Mouse (Mus musculus) heart, postnatal 14 days (tissue): Measurements from ENCODE around the gene Mgp. TPM values are rescaled to one million over a fixed set of nuclear protein-coding genes. Genes with fewer than 3 reads are reported as not detected.

Experiments used
- DNase-seq, 2 experiments: peaks; one replicate each; pipeline ENCODE4 v3.0.0; 2021 to 2022
- intact Hi-C: fragments of 180-260 bp; cut with DNase I; formaldehyde crosslinking; loops from one replicate; pipeline ENCODE4 v1.15.1; 2025
- total RNA-seq, 2 experiments: library from RNA; stranded (reverse); gene quantifications; 2 replicates each; pipeline ENCODE4 v1.2.3; 2021

Gene Mgp
- total RNA-seq, 2 experiments from 2014 or later: 373 to 513 TPM

- intact Hi-C loops: no loop called here
- DNase-seq: peak in 1 of 2 experiments; percentile 16
Observed at GRCm38 (mm10) chr6:136856071-136856636, 19.5 kb downstream of the Mgp start.

DNA sequence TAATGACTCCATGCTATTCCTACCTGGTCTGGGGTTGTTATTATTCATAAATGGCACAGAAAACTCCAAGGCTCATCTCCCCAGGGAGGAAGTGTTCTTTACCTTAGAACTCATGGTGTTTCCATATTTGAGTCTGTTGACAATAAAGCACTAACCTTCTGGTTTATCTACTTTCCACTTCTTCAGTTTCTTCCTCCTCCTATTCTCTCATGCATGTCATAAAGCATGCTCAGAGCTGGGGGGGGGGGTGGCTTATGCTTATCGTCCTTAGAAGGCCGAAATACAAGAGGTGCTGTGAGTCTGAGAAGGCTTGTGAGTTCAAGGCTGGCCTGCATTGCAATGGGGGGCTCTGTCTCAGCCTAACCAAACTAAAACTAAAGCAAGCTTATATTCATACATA is 20.4 kb downstream of the Mgp start:
- no peak for DNase-seq
- intact Hi-C loops: no loop called here

DNA sequence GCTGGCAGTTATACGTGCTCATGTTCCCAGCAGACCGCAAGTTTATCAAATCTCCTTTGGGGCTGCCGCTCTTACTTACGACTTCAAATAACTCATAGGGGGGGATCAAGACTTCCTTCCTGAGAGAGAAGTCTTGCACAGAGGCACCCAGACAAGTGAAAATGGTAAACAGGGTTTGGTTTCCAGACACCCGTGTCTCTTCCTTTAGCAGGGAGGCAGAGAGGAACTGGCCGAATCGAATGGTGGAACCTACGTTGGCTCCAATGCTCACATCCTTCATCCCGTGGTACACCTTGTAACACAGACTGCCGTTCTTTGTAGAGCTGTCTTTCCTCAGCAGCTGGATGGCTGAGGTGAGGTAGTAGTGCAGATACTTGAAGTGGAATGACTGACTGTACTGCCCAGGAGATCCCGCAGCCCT is 21.3 kb downstream of the Mgp start:
- intact Hi-C loops: no loop called here
- no peak for DNase-seq

GRCm38 (mm10) chr6:136852762-136853161 is 22.9 kb downstream of the Mgp start:
- intact Hi-C loops: no loop called here
- DNase-seq: no peak

GRCm38 (mm10) chr6:136852348-136852747 is 23.3 kb downstream of the Mgp start:
- intact Hi-C loops: no loop called here
- DNase-seq: no peak

- intact Hi-C loops: no loop called here
- DNase-seq: no peak
Observed at GRCm38 (mm10) chr6:136850267-136850666, 25.4 kb downstream of the Mgp start.

- no peak for DNase-seq
- intact Hi-C loops: no loop called here
Observed at GRCm38 (mm10) chr6:136848971-136849370, 26.7 kb downstream of the Mgp start.

GRCm38 (mm10) chr6:136848399-136848798 is 27.2 kb downstream of the Mgp start:
- intact Hi-C loops: no loop called here
- DNase-seq: no peak

DNA sequence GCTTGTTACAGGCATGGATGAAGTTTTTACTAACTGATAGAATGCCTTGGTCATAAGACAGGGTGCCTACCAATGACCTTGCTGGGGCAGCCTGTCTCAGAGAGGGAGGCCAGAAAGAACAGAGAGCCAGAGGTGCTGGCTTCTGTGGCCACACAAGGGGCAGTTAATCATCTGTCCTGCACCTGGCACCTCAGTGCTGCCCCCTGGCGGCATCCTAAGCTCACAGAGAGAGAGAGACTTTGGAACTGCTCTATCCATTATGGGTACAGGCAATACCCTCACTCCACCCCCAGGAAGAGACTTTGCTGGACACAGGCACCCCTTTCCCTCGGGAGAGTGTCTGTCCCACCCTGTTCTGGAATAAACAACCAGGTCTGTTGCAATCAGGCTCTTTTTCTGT is 27.8 kb downstream of the Mgp start:
- intact Hi-C loops: no loop called here
- DNase-seq: peak; percentile 68 to 74

- intact Hi-C loops: no loop called here
- DNase-seq: no peak
Observed at GRCm38 (mm10) chr6:136847267-136847666, 28.4 kb downstream of the Mgp start.

- DNase-seq: no peak
- intact Hi-C loops: no loop called here
Observed at GRCm38 (mm10) chr6:136845706-136846480, 29.7 kb downstream of the Mgp start.

DNA sequence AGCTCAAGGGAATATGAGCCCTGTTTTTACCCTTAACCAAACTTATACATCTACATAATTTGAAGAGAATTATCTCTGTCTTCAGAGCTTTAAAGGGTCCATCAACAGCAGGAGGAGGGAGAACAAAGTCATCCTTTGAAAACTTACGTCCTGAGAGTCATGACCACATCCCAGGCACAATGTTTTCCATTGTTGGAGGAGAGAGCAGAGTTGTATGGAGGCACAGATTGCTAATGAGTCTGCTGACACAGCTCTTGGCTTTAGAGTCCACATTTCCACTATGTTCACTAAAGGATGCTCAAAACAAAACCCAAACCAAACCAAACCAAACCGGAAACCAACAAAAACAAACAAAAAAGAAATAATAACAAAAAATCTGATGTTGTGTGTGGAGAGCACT is 30.7 kb downstream of the Mgp start:
- DNase-seq: no peak
- intact Hi-C loops: no loop called here

DNA sequence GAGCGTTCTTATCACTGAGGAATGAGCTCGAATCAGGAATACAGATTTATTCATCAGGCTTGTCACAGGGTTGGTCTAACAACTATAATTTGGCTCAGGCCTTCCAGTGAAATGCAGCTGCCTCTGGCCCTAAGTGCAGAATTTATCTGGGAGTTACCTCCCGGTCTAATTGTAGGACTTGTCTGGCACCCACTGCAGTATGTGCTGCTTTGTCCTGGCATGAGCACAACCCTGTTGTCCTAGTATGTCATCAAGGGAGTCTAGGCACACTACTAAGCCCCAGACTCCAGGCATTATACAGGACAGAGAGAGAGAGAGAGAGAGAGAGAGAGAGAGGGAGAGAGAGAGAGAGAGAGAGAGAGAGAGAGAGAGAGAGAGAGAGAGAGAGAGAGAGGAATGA is 38.3 kb downstream of the Mgp start:
- DNase-seq: no peak
- intact Hi-C loops: no loop called here

GRCm38 (mm10) chr6:136835352-136835751 is 40.3 kb downstream of the Mgp start, which contains the start of gene Smco3:
Gene Smco3, minus strand, starts transcription at chr6:136835452.
- DNase-seq: no peak
- intact Hi-C loops: no loop called here

DNA sequence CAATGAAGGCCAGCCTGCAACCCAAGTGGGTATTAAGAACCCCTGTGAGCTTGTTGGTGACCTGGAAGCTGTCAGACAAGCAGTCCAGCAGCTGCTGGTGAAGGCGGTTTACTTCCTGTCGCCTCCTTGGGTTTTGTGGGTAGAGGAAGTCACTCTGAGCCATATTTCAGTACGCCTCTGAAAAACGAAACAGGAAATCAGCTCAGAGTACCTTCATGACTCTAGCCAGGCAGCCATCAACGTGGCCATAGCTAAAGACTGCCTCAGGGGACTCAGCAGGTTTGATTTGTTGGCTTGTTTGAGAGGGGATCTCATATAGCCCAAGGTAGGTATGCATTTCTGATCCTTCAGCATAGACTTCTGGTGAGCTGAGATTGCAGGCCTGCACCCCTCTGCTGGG is 43.9 kb downstream of the Mgp start:
- intact Hi-C loops: loop anchor here (2.0 kb wide), 1 partner anchor 27 kb away; the partner anchor contains the start of gene Hist4h4

DNA sequence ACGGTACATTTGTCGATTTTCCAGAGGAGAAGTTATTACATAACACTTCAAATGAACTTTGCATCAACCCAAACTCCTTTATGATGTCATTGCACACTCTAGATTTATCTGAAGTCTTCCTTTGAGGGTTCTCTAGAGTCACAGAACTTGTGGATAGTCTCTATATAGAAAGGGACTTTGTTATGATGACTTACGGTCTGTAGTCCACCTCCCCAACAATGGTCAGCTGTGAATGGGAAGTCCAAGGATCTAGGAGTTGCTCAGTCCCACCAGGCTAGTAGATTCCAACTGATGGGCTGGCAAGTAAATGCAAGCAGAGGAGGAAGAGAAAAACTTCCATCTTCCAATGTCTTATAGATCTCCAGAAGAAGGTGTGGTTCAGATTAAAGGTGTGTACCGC is 46.9 kb downstream of the Mgp start:
- intact Hi-C loops: loop anchor here (10.0 kb wide), 1 partner anchor 916 kb away; no protein-coding TSS in a partner anchor
- no peak for DNase-seq

More for the DNA sequence above, 43.9 kb downstream of the Mgp start:
- no peak for DNase-seq

DNA sequence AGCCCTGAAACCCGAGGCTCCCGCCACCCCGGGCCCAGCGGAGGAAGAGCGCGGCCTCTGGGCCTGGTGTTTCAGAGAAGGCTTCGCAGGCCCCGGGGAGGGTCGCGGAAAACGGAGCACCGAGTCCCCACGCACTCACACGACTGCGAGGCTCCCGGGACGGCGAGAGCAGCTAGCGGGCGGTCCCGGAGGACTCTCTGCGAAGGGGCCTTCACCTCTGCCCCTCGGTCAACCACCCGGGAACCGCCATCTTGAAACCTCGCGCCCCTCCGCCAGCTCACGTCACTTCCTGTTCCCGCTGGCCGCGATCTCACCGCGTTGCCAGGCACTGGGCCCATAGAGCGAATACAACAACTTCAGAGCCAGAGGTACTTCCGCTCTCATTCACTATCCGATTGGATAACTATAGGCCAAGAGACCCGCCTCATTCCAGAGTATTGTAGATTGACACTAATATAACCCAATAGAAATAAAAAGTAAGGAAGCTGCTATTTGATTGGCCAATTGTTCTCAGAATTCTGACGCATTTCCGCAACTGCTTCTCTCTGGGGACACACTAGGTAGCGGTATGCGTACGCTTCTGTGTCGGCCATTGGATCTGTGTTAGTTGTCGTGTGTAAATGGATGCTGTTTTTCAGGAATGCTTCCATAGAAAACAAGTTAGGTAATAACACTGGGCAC is 47.6 kb downstream of the Mgp start, which contains the start of gene Wbp11:
Gene Wbp11, minus strand, starts transcription at position 353 of the 681 bp plus-strand sequence.
- intact Hi-C loops: loop anchor here (10.0 kb wide), 1 partner anchor 917 kb away; no protein-coding TSS in a partner anchor
- peak; percentile 94 to 97 for DNase-seq

GRCm38 (mm10) chr6:136827516-136827880 is 48.1 kb downstream of the Mgp start, which contains the start of gene BC049715:
Gene BC049715, plus strand, starts transcription at chr6:136827626.
- DNase-seq: no peak
- intact Hi-C loops: loop anchor here (10.0 kb wide), 1 partner anchor 917 kb away; no protein-coding TSS in a partner anchor

DNA sequence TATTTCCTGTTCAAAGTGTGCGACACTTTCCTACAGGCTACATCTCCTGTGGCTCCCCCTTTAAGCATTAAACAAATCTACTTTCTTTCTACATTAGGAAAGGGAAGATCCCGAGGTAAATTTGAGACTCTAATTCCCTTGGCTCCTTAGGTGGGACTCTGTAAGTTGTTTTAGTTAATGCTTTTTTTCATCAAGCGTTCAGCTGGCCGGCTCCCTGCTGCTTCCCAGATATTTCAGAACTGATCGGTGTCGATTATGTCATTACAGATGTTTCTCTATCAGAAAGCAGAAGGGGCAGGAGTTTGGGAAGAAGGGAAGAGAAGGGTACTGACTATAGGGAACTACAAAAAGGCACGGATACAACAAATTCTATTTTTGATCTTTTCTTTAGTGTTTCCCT is 48.5 kb downstream of the Mgp start:
- intact Hi-C loops: loop anchor here (10.0 kb wide), 1 partner anchor 918 kb away; no protein-coding TSS in a partner anchor
- no peak for DNase-seq

DNA sequence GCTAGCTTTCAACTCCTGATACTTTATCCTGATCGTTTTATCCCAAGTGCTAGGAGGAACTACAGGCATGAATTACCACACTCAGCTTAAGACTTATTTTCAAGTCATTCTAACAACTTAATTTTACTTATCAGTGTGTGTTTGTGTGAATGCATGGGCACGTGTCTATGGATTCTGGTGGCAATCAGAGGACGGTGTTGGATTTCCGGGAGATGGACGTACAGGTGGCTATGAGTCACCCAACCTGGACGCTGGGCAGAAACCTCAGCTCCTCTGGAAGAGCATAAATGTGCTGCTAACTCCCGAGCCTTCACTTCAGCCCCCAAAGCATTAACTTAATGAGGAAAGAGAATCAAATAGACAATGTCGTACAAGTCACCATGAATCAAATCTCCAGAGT is 50.6 kb downstream of the Mgp start:
- intact Hi-C loops: loop anchor here (10.0 kb wide), 1 partner anchor 920 kb away; no protein-coding TSS in a partner anchor
- no peak for DNase-seq
